Mouse (Mus musculus) gonadal fat pad, adult 2 months (tissue): Measurements from ENCODE around the gene Gpha2. TPM values are rescaled to one million over a fixed set of nuclear protein-coding genes. Genes with fewer than 3 reads are reported as not detected.

Experiments used
- DNase-seq: peaks from one replicate; pipeline ENCODE4 v3.0.0-alpha.2; 2012; ENCODE audit warnings: low read depth
- polyA plus RNA-seq: library from polyadenylated mRNA; depleted of rRNA; stranded (reverse); fragments of >200 nt; gene quantifications from 2 replicates; pipeline ENCODE4 v1.2.3, GENCODE M21; 2012; rRNA removed

Gpha2 gene
- polyA plus RNA-seq, result 1.7 and 2.8 TPM in 2 replicates

DNA sequence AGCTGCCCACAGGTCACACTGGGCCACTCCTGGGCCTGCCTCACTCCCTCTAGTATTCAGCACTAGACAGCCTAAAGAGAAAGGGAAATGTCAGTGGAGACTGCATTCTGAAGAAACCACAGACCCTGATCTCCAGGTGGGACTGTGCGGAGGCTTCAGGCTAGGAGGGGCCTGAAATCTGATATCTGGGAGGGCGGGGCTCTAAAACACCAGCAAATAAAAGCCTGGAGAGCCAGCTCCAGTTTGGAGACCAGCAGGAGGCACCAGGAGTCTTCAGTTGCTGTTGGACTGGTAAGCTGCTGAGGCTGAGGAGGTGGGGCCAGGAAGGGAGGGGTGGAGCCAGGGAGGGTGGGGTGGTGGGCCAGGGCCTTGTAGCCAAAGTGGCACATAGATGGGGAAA is at the start of gene Gpha2:
Gene Gpha2, plus strand, starts transcription at position 246 of the 400 bp plus-strand sequence.
- DNase-seq, result no peak

DNA sequence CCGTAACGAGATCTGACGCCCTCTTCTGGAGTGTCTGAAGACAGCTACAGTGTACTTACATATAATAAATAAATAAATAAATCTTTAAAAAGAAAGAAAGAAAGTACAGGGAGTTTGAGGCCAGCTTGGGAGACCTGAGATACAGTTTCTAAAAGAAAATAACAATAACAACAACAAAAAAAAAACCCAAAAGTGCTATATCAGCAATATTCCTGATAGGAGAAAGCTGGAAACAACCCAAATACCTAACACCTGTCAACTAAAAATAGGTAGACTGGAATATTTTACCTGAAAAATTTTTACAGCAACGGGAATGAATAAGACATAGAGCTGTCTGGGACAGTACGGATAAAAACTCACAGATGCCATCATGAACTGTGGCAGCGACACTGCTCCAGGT is 47.4 kb upstream of the Gpha2 start:
- DNase-seq, result no peak

DNA sequence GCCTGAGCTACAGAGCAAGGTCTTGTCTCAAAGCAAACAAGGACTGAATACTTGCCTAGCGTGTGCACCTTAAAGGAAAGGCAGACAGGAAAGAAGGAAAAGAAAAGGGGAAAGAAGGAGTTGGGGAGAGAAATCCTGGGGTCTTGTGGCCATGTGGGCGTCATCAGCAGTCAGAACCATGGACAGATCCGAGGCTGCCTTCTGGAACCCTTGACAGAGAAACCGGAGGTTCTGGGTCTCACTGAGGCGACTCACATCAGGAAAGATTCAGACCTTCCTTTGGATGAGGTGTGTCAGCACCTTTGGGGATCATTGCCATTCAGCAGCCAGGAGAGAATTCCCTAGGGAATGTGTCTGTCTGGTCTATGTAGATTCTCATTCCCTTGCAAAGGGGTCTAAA is 44.6 kb upstream of the Gpha2 start:
- DNase-seq, result no peak

DNA sequence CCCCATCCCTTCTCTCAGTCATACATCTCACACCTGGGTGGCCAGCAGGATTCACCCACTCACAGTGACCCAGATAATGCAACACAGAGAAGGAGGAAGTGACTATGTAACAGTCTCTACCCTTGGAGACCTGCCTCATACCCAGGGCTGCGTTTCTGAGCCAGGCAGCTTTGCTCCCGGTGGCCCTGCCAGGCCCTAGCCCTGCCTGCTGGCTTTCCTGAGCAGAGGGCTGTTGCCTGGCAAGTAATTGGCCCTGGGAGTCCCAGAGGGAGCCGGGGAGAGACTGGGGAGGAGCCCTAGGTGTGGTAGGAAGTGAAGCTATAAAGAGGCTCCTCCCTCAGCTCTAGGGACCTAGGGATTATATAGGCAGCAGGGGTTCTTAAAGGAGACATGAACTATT is 43.6 kb upstream of the Gpha2 start:
- DNase-seq, result no peak

DNA sequence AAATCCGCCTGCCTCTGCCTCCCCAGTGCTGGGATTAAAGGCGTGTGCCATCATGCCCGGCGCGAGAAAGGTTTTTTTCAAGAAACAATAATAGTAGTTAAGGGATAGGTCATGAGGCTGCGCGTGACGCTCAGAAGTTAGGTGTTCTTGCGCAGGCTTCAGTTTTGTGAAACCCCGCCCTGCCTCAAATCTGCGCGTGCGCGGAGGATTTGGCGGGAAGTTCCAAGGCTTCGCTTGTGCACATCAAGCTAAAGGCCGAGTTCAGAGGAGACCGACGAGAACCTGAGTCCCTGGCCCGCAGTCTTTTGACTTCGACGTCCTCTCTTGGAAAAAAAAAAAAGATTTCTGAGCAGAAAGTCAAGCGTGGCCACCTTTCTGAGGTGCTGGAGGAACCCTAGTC is 42.0 kb upstream of the Gpha2 start, which contains the start of gene Majin:
Gene Majin, plus strand, starts transcription at position 258 of the 400 bp plus-strand sequence.
- DNase-seq, result no peak

DNA sequence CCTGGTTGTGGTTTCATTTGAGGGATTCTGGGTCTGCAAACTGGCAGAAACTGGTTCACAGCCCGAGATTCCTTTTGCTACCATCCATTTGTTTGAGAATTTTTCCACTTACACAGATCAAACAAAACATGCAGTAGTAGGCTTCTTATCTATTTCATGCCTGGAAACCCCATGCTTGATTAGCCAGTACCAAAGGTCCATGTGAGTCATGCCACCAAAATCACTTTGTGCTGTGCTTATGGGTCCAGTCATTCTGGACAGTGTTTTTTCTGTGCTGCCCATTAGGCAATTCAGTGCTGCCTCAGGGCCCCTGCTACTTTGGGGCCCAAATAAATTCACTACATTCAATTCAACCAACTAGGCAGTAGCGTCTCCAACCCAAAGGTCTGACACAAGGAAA is 21.9 kb upstream of the Gpha2 start:
- DNase-seq, result no peak

DNA sequence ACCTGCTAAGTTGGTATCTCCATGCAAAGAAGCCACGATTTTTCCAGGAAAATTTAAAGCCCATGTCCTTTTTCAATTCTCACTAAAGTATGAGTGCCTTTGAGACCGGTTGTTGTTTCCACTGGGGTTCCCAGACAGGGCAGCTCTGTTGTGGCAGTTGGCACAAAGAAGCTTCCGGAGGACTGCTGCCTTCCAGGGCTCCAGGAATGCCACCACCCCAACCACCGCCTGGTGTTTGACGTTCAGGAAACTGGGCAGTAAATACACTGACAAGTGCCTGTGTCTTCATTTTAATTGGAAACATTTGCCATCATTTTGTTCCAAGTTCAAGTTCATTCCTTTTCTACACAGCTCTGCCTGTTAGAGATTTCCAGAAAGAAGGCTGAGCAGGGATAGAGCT is 19.5 kb upstream of the Gpha2 start:
- no peak for DNase-seq

DNA sequence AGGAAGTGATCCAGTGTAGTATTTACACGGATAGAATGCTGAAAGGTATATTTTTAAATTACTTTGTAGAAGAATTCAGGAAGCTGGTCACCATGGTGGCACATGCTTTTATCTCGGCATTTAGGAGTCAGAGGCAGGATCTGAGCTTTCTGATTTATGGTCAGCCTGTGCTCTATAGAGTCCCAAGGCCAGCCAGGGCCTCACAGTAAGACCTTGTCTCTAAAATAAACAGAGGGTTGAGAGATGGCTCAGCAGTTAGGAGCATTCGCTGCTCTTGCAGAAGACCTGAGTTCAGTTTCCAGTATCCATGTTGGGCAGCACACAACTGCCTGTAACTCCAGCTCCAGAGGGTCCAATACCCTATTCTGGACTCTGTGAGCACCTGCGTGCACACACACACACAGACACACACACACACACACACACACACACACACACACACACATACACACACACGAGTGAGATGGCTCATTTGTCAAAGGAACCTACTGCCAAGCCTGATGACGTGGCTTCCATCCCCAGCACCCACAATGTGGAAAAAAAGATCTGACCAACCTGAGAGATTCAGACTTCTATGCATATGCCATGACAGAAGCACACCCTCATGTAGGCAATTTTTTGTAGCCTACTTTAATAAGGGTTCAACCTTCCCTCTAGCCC is 10.0 kb upstream of the Gpha2 start:
- no peak for DNase-seq

DNA sequence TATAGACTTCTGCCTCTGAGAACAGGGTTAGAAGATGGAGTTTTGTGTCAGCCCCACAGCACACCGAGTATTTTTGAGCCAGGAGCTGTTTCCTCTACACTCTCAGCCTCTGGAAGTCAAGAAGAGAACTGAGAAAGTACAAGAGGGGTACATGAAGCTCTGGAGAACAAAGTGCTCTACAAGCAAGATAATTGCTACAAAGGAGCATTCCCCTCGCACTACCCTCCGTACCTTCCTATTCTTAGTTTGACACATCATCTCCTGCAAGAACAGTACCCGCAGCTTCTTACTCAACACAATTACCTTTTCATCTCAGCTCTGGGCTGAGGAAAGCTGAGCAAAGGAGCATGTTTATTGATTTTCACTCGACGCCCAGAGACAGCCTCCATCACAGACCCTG is 7.6 kb upstream of the Gpha2 start:
- DNase-seq, result no peak

DNA sequence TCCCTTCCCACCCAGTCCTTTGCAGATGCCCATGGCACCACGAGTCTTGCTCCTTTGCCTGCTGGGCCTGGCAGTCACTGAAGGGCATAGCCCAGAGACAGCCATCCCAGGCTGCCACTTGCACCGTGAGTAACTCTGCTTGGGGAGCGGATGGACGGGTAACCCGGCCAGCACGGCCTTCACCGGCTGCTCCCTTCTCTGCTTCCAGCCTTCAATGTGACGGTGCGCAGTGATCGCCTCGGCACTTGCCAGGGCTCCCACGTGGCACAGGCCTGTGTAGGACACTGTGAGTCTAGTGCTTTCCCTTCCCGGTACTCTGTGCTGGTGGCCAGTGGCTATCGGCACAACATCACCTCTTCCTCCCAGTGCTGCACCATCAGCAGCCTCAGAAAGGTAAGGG is 583 bp downstream of the Gpha2 start:
- no peak for DNase-seq

DNA sequence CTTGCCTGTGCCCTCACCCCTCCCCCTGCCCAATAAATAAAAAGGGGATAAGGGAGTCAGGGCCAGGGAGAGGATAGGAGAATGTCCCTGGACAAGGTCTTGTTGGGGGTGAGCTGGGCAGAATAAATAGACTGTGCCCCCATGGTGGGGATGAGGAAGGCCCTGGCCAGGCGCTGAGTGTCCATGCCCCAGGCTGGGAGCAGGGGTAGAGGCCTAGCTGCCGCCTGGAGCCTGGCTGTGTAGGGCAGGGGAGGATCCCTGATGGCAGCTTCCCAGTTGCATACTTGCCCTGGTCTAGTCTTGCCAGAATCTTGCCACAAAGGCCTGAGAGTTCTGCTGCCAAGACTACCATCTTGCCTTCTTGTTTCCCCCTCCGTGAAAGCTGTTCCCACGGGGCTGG is 1.7 kb downstream of the Gpha2 start:
- no peak for DNase-seq

DNA sequence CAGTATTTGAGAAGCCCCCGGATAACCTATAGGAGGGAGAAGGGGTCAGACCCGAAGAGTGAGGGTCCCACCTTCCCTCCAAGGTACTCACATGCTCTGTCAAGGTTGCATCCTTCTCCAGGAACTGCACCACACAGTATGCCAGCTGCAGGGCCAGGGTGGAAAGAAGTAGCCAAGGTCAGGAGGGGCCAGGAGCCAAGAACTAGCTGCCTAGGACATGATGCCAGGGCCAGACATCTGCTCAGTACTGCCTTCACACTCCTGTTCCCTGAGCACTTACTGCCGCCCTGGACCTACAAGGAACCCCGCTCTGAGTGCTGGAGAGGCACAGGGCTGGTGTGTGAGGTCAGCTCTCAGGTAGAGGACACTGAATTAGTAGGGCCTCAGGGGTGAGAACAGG is 4.2 kb downstream of the Gpha2 start:
- no peak for DNase-seq

DNA sequence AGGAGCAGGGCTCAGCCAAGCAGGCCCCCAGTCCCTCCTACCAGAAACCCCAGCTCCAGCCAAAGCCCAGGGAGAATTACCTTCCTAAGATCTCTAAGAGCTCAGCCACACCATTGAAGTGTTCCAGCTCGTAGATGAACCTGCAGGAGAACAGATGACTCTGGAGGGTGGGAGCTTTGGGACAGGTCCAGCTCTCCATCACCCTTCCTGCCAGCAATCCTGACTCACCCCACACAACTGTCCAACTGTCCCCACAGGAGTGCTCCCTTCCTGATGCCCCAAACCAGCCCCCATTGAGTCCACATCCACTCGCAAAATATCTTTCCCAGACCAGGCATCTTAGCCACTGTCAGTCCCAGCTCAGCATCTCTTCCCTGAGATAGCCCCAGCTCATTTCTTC is 4.9 kb downstream of the Gpha2 start:
- DNase-seq, result no peak

DNA sequence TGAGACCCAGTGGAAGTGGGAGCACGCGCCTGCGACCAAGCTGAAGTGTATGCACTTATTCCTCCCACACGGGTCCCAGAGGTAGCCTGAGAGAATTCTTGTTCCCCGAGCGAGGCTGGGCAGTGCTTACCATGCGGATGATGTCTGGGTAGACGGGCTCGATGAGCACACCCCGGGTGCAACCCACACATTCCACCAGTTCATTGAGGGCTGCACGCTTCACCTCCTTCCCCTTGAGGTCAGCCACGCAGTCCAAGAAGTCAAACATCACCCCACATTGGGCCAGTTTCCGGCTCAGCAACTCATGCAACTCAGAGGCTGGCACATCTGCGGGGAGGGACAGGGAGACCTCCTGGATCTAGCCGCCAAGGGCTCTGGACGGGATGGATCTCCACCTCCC is 7.5 kb downstream of the Gpha2 start:
- DNase-seq, result no peak

DNA sequence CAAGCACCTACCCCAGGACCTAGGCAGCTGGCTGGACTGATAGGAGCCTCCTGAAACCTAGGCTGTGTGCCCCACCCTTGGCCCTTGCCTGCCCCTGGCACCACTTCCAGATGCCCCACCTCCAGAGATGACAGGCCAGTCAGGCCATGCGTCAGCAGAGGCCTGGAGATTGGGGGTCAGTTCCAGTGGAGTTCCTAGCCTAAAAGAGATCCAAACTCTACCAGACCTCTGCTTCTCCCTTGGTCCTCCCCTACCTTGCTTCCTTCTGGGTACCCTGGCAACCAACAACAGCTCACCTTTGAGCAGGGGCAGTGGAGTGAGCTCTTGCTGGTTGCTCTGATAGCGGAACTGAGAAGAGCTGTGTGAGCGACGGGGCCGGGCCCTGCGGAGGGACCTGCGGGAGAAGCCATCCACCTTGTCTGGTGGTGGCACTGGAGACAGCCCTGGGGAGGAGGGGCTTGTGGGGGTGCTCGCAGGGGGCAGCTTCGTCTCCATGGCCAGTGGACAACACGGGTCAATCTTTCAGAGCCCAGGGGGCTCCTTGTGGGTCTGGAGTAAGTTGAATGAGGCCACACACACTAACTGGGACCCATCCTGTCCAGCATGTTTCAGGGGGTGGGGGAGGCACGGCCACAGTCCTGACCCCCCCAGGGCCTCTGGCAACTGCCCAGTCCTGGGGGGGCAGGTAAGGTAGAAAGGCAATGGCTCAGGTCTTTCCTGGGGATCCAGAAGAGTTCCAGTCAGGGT is 8.3 kb downstream of the Gpha2 start:
- no peak for DNase-seq

DNA sequence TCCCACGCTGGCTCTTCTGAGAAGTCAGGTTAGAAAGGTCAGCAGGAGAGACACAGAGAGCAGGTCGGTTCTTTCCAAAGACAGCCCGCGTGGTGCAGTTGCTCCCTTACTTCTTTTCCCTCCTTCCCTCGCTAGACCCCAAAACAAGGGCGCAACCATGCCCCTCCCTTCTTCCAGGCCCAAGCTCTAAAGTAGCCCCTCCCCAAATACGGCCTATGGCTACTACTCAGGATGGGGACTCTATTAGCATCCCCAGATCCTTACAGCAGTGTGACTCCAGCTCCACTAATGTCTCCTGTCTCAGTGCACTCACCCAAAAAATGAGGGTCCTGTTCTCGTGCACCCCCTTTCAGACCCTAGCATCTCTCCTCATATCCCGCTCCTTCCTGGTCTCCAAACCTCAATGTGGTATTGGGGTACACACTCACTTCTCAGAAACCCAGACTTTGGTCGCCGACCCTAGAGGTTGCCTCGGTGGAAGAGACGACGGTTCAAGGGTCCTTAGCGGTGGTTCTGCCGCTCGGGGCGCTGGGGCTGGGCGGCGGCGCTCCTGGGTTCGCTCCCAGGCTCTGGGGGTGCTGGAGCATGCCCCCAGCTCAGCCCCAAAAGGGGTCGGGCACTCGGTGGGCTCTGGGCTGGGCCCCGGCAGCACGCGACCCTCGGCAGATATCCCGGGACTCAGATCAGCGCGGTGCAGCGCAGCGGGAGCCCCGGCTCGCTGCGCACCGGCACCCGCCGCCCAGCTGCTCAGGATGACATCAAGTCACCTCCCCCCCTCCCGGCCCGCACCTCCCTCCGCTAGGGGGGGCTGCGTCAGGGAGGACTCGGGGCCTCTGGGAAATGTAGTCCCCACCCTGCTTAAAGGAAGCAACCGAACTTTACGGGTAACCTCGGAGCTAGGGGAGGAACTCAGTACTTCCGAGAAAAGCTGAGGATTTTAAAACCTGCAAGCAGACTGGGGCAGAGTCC is 9.2 kb downstream of the Gpha2 start, which contains the start of gene Ppp2r5b:
Gene Ppp2r5b, minus strand, starts transcription at position 789 of the 969 bp plus-strand sequence.
- DNase-seq, result no peak

DNA sequence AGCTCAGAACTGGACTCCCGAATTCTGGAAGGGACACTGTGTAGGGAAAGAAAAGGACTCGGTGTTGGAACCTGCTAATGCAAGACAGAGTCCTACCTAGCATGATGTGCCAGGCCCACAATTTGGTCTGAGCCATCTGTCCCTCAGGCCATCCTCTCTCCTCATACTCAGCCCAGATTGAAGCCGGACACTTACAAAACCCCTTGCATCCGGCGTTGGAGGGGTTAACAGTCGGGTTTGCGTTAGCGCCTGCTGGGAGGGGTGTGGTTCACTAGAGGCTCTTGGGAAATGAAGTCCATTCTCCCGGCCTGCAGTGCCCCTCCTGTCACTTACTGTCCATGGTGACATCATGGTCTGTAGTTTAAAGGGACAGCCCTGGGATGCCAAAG is 9.9 kb downstream of the Gpha2 start:
- peak; percentile 70 for DNase-seq

DNA sequence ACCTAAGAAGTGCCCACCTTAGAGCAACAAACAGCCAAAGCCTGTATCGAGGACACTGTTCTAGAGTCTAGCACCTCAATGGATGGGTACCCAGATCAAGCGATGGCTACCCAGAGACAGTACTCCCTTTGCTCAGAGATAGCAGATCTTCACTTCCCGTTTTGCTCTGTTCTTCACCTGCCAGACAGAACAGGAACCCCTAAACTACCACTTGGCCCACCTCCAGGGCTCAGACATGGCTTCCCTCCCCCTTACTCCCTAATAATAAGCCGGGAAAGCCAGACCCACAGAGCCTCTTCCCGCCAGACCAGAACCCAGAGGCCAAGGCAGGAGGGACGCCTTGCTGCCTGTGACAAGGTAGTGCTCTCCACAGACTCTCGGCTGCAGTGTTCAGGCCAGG is 10.7 kb downstream of the Gpha2 start:
- DNase-seq, result no peak

DNA sequence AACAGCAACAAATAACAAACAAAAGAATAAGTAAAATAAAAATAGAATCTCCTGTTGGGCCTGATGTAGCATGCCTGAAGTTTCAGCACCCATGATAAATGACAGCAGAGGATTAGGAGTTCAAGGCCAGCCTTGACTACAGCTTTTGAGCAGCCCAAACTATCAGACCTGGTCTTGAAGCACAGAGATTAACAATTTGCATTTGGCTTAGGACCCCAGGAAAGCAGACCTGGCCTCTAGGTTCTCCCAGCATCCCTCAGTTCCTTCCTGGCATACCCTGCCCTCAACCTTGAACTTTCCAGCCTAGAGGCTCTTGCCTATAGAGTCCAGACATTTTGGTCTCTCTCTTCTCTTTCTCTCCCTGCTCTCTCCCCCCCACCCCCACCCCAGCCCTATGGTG is 12.6 kb downstream of the Gpha2 start:
- no peak for DNase-seq

DNA sequence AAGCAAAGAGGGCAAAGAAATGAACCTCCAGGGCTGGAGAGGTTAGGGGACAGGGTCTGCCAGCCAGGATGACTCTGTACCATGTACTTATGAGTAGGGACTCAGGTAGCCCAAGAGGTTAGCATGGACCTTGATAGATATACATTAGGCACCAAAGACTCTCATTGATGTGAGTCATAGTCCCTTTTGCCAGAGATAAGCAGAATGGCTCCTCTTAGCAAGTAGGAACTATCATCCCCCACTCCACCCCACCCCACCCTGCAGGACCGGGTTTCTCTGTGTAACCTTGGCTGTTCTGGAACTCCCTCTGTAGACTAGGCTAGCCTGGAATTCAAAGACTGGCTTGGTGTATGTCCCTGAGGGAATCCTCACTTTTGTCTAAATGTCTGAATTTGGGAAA is 14.0 kb downstream of the Gpha2 start:
- DNase-seq, result no peak

DNA sequence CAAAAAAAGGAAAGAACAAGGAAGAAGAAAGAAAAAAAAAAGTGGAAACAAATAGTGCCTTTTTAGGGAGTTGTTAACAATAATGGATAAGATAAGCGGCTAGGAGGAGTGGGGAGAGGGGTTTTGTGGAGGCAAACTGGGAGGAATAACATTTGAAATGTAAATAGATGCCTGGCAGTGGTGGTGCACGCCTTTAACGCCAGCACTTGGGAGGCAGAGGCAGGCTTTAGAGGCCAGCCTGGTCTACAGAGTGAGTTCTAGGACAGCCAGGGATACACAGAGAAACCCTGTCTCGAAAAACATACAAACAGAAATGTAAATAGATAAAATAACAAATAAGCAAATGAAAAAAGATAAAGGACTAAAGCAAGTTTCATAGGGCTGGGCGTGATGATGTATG is 14.5 kb downstream of the Gpha2 start:
- no peak for DNase-seq
